Mouse (Mus musculus) E14TG2a.4 (cell line): ENCODE measurements around the gene Aadat.
A peak's percentile ranks its signal among the peaks of the same experiment; 100 is the strongest.
"Not testable (repeated sequence)": the region's sequence is repeated elsewhere in the genome, so short reads cannot be mapped to it uniquely, and the experiment has no call there.

Experiments
- H3K27me3 ChIP-seq: 2 replicates; pipeline ENCODE4 v1.6.1; 2014; ENCODE audit warnings: low read length, control low read depth; ENCODE audit not compliant: insufficient read depth
- H3K36me3 ChIP-seq: 2 replicates; pipeline ENCODE4 v1.6.1; 2014; ENCODE audit warnings: low read length, control low read depth; ENCODE audit not compliant: insufficient read depth
- H3K4me1 ChIP-seq: replicated peaks from 2 replicates; pipeline ENCODE4 v1.6.1; 2014; ENCODE audit warnings: low read depth, low read length, control low read depth
- H3K4me3 ChIP-seq: replicated peaks from 2 replicates; pipeline ENCODE4 v1.5.1; 2014; ENCODE audit warnings: mild to moderate bottlenecking, low read length
- H3K9me3 ChIP-seq: 2 replicates; pipeline ENCODE4 v1.6.1; 2014; ENCODE audit warnings: low read length, control low read depth
- CTCF ChIP-seq: conservative IDR thresholded peaks from 2 replicates; pipeline ENCODE4 v1.5.1; 2014; ENCODE audit warnings: low read length
- NANOG ChIP-seq: IDR thresholded peaks from 2 replicates; pipeline ENCODE4 v1.6.1; 2014; ENCODE audit warnings: borderline replicate concordance, low read length, mixed read lengths
- POU5F1 ChIP-seq: IDR thresholded peaks from 2 replicates; pipeline ENCODE4 v1.6.1; 2014; ENCODE audit warnings: low read length, borderline replicate concordance

Aadat gene

DNA sequence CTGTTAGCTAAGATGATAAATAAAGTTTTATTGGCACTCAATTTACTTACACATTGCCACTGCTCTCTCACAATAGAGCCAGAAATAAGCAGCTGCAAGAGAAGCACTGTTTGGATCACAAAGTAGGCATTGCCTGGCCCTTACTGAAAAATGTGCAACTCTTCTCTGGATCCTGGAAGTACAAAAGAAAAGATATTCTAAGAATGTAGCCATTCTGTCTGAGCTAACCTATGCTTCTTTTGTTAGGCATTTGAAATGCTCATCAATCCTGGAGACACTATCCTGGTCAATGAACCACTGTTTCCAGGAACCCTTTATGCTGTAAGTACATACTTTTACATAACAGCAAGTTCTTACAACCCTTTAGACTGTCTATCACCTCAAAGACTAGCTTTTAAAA lies 12.6 kb downstream of the Aadat start:
- Histone ChIP-seq H3K27me3 (no peaks in the 10 kb centered on the region), H3K36me3 (no peaks in the 10 kb centered on the region), H3K4me3 (no peak overlapping the region), H3K4me1 (no peaks in the 10 kb centered on the region), H3K9me3 (peaks cover 11% of the 10 kb centered on the region; the same call in 1 of the 2 replicates)
- TF ChIP-seq POU5F1 = no peak
- no peak for TF ChIP-seq CTCF
- no peak for TF ChIP-seq NANOG

DNA sequence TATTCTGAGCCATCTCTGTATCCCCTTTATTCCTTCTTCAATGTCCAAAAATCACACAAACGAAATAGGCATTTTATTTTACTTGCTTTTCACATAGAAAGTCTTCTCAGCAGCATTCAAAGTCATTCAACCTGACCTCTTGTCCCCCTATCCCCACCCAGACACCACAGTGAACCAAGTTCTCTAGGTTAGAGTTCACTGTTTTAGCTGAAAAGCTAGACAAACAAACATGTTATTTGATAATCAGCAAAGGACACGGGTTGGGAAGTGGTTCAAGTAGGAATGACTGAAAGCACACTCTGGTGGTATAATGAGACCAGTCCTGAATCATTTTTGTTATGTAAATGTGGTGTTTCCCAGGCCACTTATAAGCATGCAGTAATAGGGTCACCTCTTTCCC lies 29.2 kb downstream of the Aadat start:
- Histone ChIP-seq H3K27me3 (no peaks in the 10 kb centered on the region), H3K4me1 (peaks cover 6% of the 10 kb centered on the region; the same call in 1 of the 2 replicates), H3K36me3 (no peaks in the 10 kb centered on the region), H3K4me3 (no peak overlapping the region), H3K9me3 (peaks cover 10% of the 10 kb centered on the region)
- TF ChIP-seq POU5F1 (no peak), NANOG (no peak), CTCF (no peak)

- Histone ChIP-seq H3K36me3 (no peaks in the 10 kb centered on the region), H3K27me3 (no peaks in the 10 kb centered on the region), H3K4me3 (no peak overlapping the region), H3K4me1 (peaks cover 9% of the 10 kb centered on the region; the same call in 1 of the 2 replicates), H3K9me3 (no peaks in the 10 kb centered on the region)
- TF ChIP-seq CTCF (no peak), POU5F1 (no peak), NANOG (no peak)
Measured at GRCm38 (mm10) chr8:60566783-60567182, 61.1 kb downstream of the Aadat start.

- no peaks in the 10 kb centered on the region for H3K36me3 ChIP-seq
- no peaks in the 10 kb centered on the region for H3K27me3 ChIP-seq
- no peak overlapping the region for H3K4me3 ChIP-seq
- TF ChIP-seq CTCF (no peak), POU5F1 (no peak), NANOG (no peak)
- peaks cover 7% of the 10 kb centered on the region; the same call in 1 of the 2 replicates for H3K4me1 ChIP-seq
- no peaks in the 10 kb centered on the region for H3K9me3 ChIP-seq
Measured at GRCm38 (mm10) chr8:60577231-60577630, 71.5 kb downstream of the Aadat start.

- Histone ChIP-seq H3K27me3 (no peaks in the 10 kb centered on the region), H3K4me1 (no peaks in the 10 kb centered on the region), H3K4me3 (no peak overlapping the region), H3K9me3 (peaks cover 5% of the 10 kb centered on the region; the same call in 1 of the 2 replicates), H3K36me3 (no peaks in the 10 kb centered on the region)
- TF ChIP-seq CTCF = no peak
- TF ChIP-seq NANOG = no peak
- no peak for TF ChIP-seq POU5F1
Measured at GRCm38 (mm10) chr8:60583369-60583768, 77.6 kb downstream of the Aadat start.

DNA sequence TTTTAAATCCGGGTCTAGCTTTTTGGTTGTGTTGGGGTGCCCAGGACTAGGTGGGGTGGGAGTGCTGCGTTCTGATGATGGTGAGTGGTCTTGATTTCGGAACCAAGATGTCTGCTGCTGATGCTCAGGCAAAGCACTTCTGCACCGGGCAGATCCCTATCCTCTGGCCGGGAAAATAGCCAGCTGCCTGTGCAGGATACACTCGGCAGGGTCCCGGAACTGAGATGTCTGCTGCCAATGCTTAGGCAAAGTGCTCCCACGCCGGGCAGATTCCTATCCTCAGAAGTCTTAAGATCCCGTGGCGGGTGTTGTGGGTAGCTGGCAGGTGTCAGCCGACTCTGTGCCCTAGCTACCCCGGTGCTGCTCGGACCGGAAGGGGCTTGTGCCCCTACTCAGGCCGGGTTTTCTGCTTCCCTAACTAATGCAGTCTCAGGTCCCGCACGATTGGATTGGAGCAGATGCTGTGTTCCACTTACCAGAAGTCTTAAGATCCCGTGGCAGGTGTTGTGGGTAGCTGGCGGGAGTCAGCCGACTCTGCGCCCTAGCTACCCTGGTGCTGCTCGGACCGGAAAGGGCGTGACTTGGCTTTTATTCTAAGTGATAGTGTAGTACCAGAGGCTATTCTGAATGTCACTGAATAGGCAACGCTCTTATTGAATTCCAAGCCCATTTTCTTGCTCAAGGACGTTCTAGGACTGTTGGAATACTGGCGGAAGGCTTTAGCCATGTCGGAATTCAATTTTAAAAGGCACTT lies 85.8 kb downstream of the Aadat start:
- H3K9me3 ChIP-seq, H3K27me3 ChIP-seq, H3K36me3 ChIP-seq: not testable (repeated sequence)
- Histone ChIP-seq H3K4me3 (peak overlapping the region; percentile 78), H3K4me1 (peaks cover 11% of the 10 kb centered on the region)

DNA sequence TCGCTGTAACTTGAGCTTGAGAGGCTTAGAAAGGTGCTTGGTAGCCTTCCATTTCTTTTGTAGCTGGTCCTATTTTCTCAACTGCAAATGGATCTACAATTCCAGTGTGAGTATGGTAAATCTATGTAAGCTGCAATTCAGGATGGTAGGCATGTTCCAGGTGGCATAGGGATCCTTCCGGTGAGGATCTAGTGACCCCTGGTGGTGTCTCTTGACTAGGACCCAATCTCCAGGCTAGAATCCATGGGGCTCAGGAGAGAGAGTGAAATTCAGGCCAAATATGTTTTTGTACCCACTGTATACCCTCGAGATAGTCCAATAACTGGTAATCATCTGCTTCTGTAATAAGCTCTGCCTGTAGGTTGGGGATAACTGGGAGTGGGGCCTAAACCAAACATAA lies 89.0 kb downstream of the Aadat start:
- no peaks in the 10 kb centered on the region for H3K36me3 ChIP-seq
- no peak overlapping the region for H3K4me3 ChIP-seq
- H3K4me1 ChIP-seq = peaks cover 11% of the 10 kb centered on the region
- H3K27me3 ChIP-seq = no peaks in the 10 kb centered on the region; the same call in 1 of the 2 replicates
- no peaks in the 10 kb centered on the region for H3K9me3 ChIP-seq
- TF ChIP-seq NANOG (no peak), CTCF (peak; percentile 57), POU5F1 (no peak)
